Comparison of ENCODE assay signal across 7 mouse cellular contexts in the genomic region with DNA sequence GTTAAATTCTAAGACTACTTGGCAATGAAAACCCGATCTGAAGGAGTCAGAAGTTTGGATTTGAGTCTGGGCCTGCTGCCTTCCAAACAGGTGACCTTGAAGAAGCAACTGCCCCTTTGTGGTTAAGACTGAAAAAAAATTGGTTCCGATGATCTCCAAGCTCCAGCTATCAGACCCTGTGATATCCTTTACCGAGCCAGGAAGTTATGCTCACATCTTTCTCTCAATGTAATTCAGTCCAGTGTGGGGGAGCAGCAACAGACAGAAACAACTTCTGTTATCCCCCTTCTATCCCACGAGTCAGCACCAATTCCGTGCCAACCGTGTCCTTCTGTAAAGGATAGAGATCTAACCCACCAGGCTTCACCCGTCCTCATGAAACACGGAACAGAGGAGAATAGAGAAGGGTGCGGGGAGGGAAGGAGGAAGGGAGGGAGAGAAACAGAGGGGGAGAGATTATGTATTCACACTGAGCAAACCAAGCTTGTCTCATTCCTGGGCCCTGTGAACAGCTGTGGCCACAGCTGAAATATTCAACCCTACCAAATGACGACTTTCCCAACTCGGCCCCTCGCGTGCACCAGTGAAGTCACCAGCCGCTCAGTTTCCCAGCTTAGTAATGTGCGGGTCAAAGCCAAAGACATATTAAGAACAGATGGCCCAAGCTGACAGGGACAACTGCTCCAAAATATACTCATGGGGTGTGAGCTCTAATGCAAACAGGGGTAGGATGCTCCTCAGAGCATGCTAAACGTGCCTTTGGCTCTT.
DNase-seq lines count a peak whose midpoint lies in the region; ATAC-seq and TF ChIP-seq lines count a peak whose summit lies in the region.

No protein-coding gene starts in this region.

- no peak for TF ChIP-seq CTCF in gastrocnemius, adult 2 months (IDR thresholded peaks at IDR 0.05)
- TF ChIP-seq CTCF in heart, postnatal 0 days (IDR thresholded peaks at IDR 0.05; ENCODE audit: low read depth) = no peak

- TF ChIP-seq EP300 in heart, postnatal 0 days (IDR thresholded peaks at IDR 0.05; ENCODE audit: low read depth) = no peak

- no peaks in the 10 kb centered on the region for H3K27me3 ChIP-seq in heart, postnatal 0 days (ENCODE audit: control insufficient read depth, insufficient read depth, low read length)
- H3K27me3 ChIP-seq in midbrain, embryonic 13.5 days = no peaks in the 10 kb centered on the region

- peaks cover 17% of the 10 kb centered on the region for H3K4me1 ChIP-seq in heart, postnatal 0 days (ENCODE audit: control insufficient read depth, insufficient read depth)
- no peaks in the 10 kb centered on the region for H3K4me1 ChIP-seq in midbrain, embryonic 13.5 days (replicated peaks)

- H3K4me3 ChIP-seq in gastrocnemius, adult 2 months = peak overlapping the region; percentile 28
- no peak overlapping the region for H3K4me3 ChIP-seq in heart, postnatal 0 days (ENCODE audit: low read depth, low read length)
- no peak overlapping the region for H3K4me3 ChIP-seq in midbrain, embryonic 13.5 days (replicated peaks)

- WGBS in heart, postnatal 0 days = 74% methylated on average over 16 of the region's 16 CpGs
- WGBS in midbrain, embryonic 13.5 days = 83% methylated on average over 16 of the region's 16 CpGs

- no peaks in the 10 kb centered on the region for H3K9me3 ChIP-seq in heart, postnatal 0 days (replicated peaks; ENCODE audit: control insufficient read depth, low read length)
- no peaks in the 10 kb centered on the region for H3K9me3 ChIP-seq in midbrain, embryonic 13.5 days

- intact Hi-C loops in gastrocnemius, adult 2 months (cut with DNase I) = loop anchor here (10.0 kb wide), 1 partner anchor 63 kb away; no protein-coding TSS in a partner anchor

- peak overlapping the region; percentile 76 for H3K27ac ChIP-seq in gastrocnemius, adult 2 months
- 0 out of 2 replicates have a peak overlapping the region, but pooled peaks have one; percentile 1 for H3K27ac ChIP-seq in heart, postnatal 0 days (ENCODE audit: low read depth)
- no peak overlapping the region for H3K27ac ChIP-seq in midbrain, embryonic 13.5 days

- H3K9ac ChIP-seq in heart, postnatal 0 days (replicated peaks; ENCODE audit: low read depth, low read length) = no peak overlapping the region
- H3K9ac ChIP-seq in midbrain, embryonic 13.5 days (replicated peaks) = no peak overlapping the region

- ATAC-seq in heart, postnatal 0 days (ENCODE audit: insufficient read depth, low read depth) = peak; percentile 15; the same call in 1 of the 2 replicates
- 0 out of 2 replicates have a peak, but pooled peaks have one; percentile 6 for ATAC-seq in midbrain, embryonic 13.5 days

- H3K4me2 ChIP-seq in heart, postnatal 0 days (ENCODE audit: low read depth, low read length) = no peak overlapping the region
- no peak overlapping the region for H3K4me2 ChIP-seq in midbrain, embryonic 13.5 days (replicated peaks)

- H3K36me3 ChIP-seq in heart, postnatal 0 days (replicated peaks; ENCODE audit: control insufficient read depth, insufficient read depth, low read length) = no peaks in the 10 kb centered on the region
- no peaks in the 10 kb centered on the region for H3K36me3 ChIP-seq in midbrain, embryonic 13.5 days

- DNase-seq in layer of hippocampus, adult 9-11 months = peak; percentile 28
- DNase-seq in layer of hippocampus, postnatal 36 days = no peak
- DNase-seq in gastrocnemius, adult 2 months = peak; percentile 77
- peak; percentile 16 for DNase-seq in heart, postnatal 0 days (ENCODE audit: low spot score)
- no peak for DNase-seq in right cerebral cortex, postnatal 4 days
- no peak for DNase-seq in cerebellum, adult 11-12 months

Comparison
In these comparisons a context has a peak if more than half of its experiments do, and no peak if none do; other contexts are left out.
1. DNase-seq: peak in layer of hippocampus, adult 9-11 months (single experiment), gastrocnemius, adult 2 months (single experiment) and heart, postnatal 0 days (single experiment); none in layer of hippocampus, postnatal 36 days (0 of 2), right cerebral cortex, postnatal 4 days (single experiment) and cerebellum, adult 11-12 months (single experiment).